Mouse (Mus musculus) Muller cell, postnatal 12 days (primary cell): ENCODE data around the gene Gm28230.

Experiments
- DNase-seq: peaks from one replicate; pipeline ENCODE4 v3.0.0-alpha.2; 2015; ENCODE audit errors: inconsistent ontology term

Gm28230 gene

DNA sequence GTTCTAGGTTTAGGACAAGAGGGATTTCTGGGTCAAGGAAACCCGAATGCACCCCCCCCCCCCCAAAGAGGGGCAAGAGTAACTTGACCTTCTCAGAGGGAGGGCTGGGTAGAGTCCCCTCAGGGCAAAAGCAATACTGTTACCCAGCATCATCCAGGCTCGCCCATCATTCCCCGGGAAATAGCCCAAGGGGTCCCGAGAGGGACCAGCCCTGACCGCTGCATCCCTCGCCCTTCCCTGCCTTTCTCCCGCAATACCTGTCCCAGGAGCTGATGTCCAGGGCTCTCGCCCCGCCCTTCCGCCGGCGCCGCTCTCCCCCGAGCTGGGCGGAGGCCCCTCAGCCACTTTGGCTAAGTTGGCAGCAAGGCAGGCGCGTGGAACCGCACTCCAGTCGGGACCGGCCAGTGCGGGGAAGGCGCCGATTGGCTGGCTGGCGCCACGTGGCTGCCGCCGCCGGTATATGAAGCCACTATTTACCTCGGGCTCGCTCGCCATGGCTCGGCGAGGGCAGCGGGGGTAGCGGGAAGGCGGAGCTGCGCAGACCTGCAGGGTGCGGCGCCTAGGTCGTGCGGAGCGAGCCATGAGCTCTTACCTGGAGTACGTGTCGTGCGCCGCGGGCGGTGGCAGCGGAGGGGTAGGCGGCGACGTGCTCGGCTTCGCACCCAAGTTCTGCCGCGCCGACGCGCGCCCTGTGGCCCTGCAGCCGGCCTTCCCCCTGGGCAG lies 36.2 kb downstream of the Gm28230 start, which contains the start of gene Hoxd1:
Hoxd1 (plus strand) TSS at position 459 of the 723 bp plus-strand sequence.
- no peak for DNase-seq

DNA sequence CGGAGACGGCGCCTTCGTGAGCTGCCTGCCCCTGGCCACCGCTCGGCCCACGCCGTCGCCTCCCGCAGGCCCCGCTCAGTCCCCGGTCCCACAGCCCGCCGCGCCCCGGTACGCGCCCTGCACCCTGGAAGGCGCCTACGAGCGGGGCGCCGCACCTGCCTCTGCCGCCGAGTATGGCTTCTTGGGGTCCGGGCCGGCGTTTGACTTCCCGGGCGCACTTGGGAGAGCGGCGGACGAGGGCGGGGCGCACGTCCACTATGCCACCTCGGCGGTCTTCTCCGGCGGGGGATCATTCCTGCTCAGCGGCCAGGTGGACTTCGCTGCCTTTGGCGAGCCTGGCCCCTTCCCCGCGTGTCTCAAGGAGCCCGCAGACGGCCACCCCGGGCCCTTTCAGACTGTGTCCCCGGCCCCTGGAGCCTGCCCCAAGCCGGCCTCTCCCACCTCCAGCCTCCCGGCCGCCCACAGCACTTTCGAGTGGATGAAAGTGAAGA lies 36.8 kb downstream of the Gm28230 start:
- no peak for DNase-seq

DNA sequence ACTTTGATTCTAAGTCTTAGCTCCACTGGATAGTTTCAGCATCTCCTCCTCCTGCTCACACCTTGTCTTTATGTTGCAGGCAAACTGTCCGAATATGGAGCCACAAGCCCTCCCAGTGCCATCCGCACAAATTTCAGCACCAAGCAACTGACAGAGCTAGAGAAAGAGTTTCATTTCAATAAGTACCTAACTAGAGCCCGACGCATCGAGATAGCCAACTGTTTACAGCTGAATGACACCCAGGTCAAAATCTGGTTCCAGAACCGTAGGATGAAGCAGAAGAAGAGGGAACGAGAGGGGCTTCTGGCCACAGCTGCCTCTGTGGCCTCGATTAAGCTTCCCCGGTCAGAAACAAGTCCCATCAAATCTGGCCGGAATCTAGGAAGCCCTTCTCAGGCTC lies 37.4 kb downstream of the Gm28230 start:
- no peak for DNase-seq

DNA sequence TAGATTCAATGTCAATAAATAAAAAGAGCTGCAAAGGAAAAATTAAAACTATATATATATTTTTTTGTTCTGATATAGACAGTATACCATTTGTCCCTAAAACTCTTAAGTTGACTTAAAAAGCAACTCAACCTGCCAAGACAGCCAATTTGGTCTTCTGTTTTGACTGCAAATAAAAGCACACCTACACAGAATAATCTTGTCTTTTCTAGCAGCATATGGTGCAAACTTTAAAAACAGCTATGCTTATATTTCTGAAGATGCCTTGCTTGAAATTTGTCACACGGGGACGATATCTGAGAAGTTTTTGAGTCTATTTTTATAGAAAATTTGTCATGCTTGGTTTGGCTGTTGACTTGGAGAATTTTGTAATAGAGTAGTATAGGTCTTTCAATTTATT lies 47.8 kb downstream of the Gm28230 start:
- DNase-seq = no peak

DNA sequence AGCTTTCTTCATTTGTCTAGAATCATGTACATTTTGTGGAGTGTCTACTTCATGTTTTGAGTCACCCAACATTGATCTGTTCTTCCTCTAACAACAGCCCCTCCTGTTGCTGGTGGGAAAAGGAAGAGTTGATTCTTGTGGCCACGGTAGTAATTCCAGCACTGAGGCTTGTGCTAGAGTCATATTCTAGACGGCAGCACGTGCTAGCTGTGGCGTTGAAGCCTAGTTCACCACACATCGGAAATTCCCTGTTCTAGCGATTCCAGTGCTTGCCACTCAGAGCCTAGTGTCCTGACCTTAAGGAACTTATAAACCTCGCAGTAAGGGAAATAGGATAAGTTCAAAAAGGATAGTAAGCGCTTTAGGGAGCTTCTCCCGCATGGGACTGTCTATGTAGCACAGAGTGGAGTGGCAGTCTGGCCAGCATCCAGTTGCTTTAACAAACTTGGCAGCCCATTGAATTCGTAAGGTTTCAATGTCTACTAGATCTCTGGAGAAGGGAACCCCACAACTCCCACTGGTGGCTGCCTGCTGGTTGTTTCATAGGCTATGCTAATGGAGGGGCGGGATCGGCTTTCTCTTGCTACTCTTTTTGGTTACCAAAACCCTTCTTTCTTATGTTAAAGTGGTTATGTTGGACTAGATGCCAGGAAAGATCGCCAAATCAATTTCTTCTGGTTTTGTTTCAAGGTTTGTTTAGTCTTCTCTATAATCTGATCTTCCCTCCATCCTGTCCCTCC lies 51.2 kb downstream of the Gm28230 start:
- DNase-seq = no peak

DNA sequence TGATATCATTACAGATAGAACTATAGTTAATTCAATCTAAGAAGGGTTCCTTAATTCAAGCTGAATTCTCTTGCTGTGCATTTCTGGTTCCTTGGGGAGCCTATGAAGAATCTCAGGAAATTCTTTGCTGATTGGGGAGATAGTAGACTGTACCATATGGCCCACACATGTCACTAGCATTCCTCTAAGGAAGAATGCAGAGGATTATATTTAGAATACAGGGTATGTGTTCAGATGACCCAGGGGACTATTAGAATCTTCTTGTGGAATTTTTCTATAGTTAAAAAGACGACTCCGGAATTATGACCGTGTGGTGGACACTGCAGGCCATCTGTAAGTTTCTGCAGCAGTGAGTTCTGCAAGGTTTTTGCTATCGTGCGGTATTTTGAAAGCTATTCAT lies 54.9 kb downstream of the Gm28230 start:
- DNase-seq = no peak

DNA sequence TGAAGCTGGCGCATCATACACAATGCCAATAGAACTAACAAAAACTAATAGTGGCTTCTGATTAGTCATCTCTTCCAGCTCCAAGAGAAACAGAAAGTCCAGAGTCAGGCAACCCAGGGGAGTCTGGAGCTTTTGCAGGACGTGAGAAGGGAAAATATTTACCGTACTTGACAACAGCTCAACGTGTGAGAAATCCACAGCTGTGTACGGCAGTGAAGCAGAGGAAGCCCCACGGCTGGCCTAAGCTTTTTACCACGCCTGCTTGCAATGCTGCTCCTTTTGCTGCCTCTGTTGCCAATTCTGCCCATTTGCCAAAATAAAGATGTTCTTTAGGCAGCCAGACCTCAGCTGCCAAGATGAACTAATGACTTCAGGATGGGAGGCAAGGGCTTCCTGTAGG lies 69.0 kb downstream of the Gm28230 start:
- no peak for DNase-seq
